Mouse (Mus musculus) embryonic facial prominence, embryonic 14.5 days (tissue): Measurements from ENCODE around the gene Fto. TPM values are rescaled to one million over a fixed set of nuclear protein-coding genes. Genes with fewer than 3 reads are reported as not detected.

Experiments
- ATAC-seq: fragments of 200-750 bp; cut with Nextera tagmentation; 2 replicates; pipeline ENCODE4 v1.8.0; 2017; ENCODE audit warnings: low read depth, moderate number of reproducible peaks, moderate TSS enrichment
- DNase-seq: peaks from one replicate; pipeline ENCODE4 v3.0.0-alpha.2; 2015; ENCODE audit warnings: low spot score
- H3K27ac ChIP-seq: fragments of 300-500 bp; sonication (generic); replicated peaks from 2 replicates; pipeline ENCODE4 v1.5.1; 2014; ENCODE audit warnings: low read depth, mild to moderate bottlenecking, low read length, moderate library complexity
- H3K27me3 ChIP-seq: fragments of 300-500 bp; sonication (generic); replicated peaks from 2 replicates; pipeline ENCODE4 v1.6.1; 2014; ENCODE audit warnings: low read length; ENCODE audit not compliant: control insufficient read depth, insufficient read depth
- H3K36me3 ChIP-seq: fragments of 300-500 bp; sonication (generic); 2 replicates; pipeline ENCODE4 v1.6.1; 2014; ENCODE audit warnings: low read length, mixed read lengths; ENCODE audit not compliant: control insufficient read depth, insufficient read depth
- H3K4me1 ChIP-seq: fragments of 300-500 bp; sonication (generic); 2 replicates; pipeline ENCODE4 v1.6.1; 2014; ENCODE audit warnings: antibody characterized with exemption, low read length; ENCODE audit not compliant: control insufficient read depth, insufficient read depth
- H3K4me2 ChIP-seq: fragments of 300-500 bp; sonication (generic); 2 replicates; pipeline ENCODE4 v1.6.1; 2014; ENCODE audit warnings: low read depth, mild to moderate bottlenecking, low read length, moderate library complexity, mixed read lengths
- H3K4me3 ChIP-seq: fragments of 300-500 bp; sonication (generic); 2 replicates; pipeline ENCODE4 v1.5.1; 2014; ENCODE audit warnings: low read depth, mild to moderate bottlenecking, low read length
- H3K9ac ChIP-seq: fragments of 300-500 bp; sonication (generic); 2 replicates; pipeline ENCODE4 v1.6.1; 2014; ENCODE audit warnings: low read depth, mild to moderate bottlenecking, low read length, moderate library complexity, mixed read lengths
- H3K9me3 ChIP-seq: fragments of 300-500 bp; sonication (generic); 2 replicates; pipeline ENCODE4 v1.6.1; 2016; ENCODE audit warnings: low read length; ENCODE audit not compliant: control insufficient read depth
- WGBS: fragments of 180-500 bp; shearing (Covaris S2); extraction: QIAGEN DNeasy Blood & Tissue Kit; methylation state at CpG from one replicate; pipeline ENCODE4 v1.1.7; 2014; 5-methylcytosine and 5-hydroxymethylcytosine counted together
- polyA plus RNA-seq: library from polyadenylated mRNA; unstranded; fragments of >200 nt; fragmentation: Nextera tagmentation; extraction: Ambion mirVana; gene quantifications from 2 replicates; pipeline ENCODE4 v1.2.1, GENCODE M21; 2014

Gene Fto
- polyA plus RNA-seq, 1 experiment from 2014 or later: 107 TPM

DNA sequence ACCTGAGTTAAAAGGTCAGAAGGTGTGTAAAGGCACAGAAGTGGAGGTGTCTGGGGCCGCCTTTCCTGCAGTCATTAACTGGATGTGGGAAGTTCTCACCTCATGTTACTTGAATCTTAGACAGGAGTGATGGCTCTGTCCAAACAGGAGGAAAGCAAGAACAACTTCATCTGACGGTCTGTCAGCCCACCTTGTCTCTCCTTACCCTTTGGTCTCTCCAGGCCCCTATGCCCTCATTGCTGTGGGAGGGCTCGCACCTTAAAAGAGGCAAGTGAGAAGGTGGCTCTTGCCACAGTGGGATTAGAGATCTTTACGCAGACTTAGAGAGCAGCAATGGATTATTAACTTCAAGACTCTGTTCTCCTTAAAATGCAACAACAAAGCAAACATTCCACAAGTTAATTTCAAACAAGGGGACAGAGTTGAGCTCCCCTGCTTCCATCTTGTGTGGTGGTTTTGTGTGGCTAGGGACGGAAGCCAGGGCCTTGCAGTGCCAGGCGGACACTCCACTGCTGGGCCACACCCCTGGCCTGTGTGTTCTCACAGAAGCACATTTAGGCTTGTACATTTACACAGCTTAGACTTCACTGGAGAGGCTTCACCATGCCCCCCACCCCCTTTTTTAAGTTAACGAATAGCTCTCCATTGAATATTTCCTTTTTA, 135.5 kb downstream of the Fto start:
- H3K4me3 ChIP-seq: no peak overlapping the region
- H3K4me1 ChIP-seq: peaks cover 21% of the 10 kb centered on the region
- no peaks in the 10 kb centered on the region for H3K36me3 ChIP-seq
- H3K27me3 ChIP-seq: no peaks in the 10 kb centered on the region
- no peak for ATAC-seq
- no peak overlapping the region for H3K27ac ChIP-seq
- DNase-seq: no peak
- no peak overlapping the region for H3K4me2 ChIP-seq
- 89% methylated on average over 7 of the region's 7 CpGs for WGBS
- H3K9ac ChIP-seq: no peak overlapping the region
- H3K9me3 ChIP-seq: no peaks in the 10 kb centered on the region

DNA sequence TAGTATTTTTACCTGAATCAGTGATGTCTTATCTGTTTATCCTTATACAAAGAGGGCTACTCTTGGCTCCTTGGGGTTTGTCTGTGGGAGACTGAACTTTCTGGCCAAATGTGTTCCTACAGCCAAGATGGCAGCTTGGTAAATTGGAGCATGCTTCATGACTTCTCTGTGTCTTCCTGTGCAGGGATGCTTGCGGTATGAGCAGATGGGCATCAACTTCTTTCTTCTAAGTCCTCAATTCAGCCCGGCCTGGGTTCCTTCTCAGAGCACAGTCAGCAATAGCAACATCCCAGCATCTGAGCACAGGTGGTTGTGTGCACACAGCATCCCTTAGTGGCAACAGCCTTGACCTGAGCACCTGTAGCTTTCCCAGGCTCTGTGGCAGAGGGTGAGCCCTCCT, 141.6 kb downstream of the Fto start:
- H3K4me3 ChIP-seq: no peak overlapping the region
- no peaks in the 10 kb centered on the region for H3K27me3 ChIP-seq
- ATAC-seq (no peak), DNase-seq (no peak)
- H3K9me3 ChIP-seq: no peaks in the 10 kb centered on the region
- H3K4me1 ChIP-seq: no peaks in the 10 kb centered on the region
- no peak overlapping the region for H3K4me2 ChIP-seq
- no peak overlapping the region for H3K9ac ChIP-seq
- WGBS: 96% methylated on average over 2 of the region's 2 CpGs
- no peak overlapping the region for H3K27ac ChIP-seq
- no peaks in the 10 kb centered on the region for H3K36me3 ChIP-seq

DNA sequence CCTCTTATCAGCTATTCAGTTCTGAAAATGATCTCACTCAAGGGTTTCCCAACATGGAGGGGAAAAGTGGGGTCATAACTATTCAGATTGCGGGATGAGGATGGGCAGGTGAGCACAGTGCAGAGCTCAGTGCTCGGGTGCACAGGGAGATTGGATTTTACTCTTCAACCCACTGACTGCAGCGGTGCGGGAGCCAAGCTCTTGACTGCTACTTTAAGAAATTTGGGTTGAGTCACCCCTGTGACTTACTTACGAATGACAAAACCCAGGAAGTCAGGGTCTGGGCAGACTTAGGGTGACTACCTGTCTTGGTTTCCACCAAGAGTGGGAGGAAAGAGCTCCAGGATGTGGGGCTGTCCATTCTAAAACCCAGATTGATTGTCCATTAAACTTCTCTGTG, 142.3 kb downstream of the Fto start:
- H3K4me3 ChIP-seq: no peak overlapping the region
- H3K4me1 ChIP-seq: no peaks in the 10 kb centered on the region
- no peak overlapping the region for H3K4me2 ChIP-seq
- ATAC-seq (no peak), DNase-seq (no peak)
- H3K36me3 ChIP-seq: no peaks in the 10 kb centered on the region
- no peaks in the 10 kb centered on the region for H3K9me3 ChIP-seq
- no peak overlapping the region for H3K27ac ChIP-seq
- WGBS: 97% methylated on average over 5 of the region's 5 CpGs
- H3K27me3 ChIP-seq: no peaks in the 10 kb centered on the region
- no peak overlapping the region for H3K9ac ChIP-seq

DNA sequence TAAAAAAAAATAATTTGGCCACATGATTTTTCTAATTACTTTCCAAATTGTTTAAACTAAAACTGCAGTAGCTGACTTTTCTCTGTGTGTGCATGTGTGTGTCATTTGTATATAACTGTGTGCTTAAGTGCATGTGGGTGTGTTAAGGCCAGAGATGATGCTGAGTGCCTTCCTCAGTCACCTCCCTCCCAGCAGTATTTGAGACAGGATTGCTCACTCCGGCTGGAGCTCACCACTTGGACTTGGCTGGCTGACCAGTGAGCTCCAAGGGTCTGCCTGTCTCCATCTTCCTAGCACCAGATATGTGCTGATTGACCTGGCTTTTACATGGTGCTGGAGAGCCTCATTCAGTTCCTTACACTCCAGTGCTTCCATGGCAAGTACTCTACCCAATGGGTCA, 144.7 kb downstream of the Fto start:
- H3K4me2 ChIP-seq: no peak overlapping the region
- no peaks in the 10 kb centered on the region for H3K36me3 ChIP-seq
- H3K4me3 ChIP-seq: no peak overlapping the region
- H3K9me3 ChIP-seq: no peaks in the 10 kb centered on the region
- no peaks in the 10 kb centered on the region for H3K4me1 ChIP-seq
- DNase-seq: no peak
- ATAC-seq: no peak
- H3K27ac ChIP-seq: no peak overlapping the region
- no peaks in the 10 kb centered on the region for H3K27me3 ChIP-seq
- 100% methylated on average over 1 of the region's 1 CpGs for WGBS
- H3K9ac ChIP-seq: no peak overlapping the region

DNA sequence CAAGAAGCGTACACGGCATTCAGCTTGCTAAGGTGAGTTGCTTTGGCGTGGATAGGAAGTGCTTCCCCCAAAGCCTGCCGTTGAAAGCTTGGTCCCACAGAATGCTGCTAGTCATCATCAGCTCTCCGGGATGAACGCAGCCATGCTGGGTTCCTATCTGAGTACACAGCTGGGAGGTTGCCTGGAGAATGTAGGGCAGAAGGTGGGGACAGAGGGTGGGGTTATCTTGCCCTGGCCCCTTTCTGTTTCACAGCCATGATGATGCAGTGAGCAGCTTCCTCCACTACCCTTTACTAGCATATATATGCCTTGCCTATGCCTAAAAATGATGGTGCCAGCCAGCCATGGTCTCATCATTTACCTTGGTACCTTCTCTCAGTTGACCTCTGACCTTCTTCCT, 147.6 kb downstream of the Fto start:
- no peak overlapping the region for H3K4me3 ChIP-seq
- no peaks in the 10 kb centered on the region for H3K27me3 ChIP-seq
- no peak overlapping the region for H3K9ac ChIP-seq
- 93% methylated on average over 6 of the region's 6 CpGs for WGBS
- DNase-seq (no peak), ATAC-seq (no peak)
- no peaks in the 10 kb centered on the region for H3K36me3 ChIP-seq
- no peak overlapping the region for H3K27ac ChIP-seq
- H3K4me1 ChIP-seq: no peaks in the 10 kb centered on the region
- H3K9me3 ChIP-seq: no peaks in the 10 kb centered on the region
- no peak overlapping the region for H3K4me2 ChIP-seq

DNA sequence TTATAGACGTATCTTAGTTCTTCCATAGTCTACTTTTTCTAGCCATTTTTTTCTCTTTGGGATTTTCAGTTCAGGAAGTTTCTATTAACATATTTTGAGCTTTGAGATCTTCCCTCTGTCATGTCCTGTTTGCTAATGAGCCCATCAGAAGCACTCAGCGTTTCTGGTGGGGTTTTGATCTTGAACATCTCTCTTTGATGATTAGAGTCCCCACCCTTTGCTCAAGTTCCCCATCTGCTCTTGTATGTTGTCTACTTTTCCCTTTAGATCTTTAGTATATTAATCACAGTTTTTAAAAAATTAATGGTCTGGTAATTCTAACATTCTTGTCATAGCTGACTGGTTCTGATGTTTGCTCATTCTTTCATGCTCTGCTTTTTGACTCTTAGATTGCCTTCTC, 150.4 kb downstream of the Fto start:
- ATAC-seq (no peak), DNase-seq (no peak)
- Histone ChIP-seq H3K27me3 (no peaks in the 10 kb centered on the region), H3K4me3 (no peak overlapping the region), H3K9me3 (no peaks in the 10 kb centered on the region), H3K9ac (no peak overlapping the region), H3K27ac (no peak overlapping the region), H3K36me3 (0 out of 2 replicates have a peak, but pooled peaks cover 4% of the 10 kb centered on the region), H3K4me2 (no peak overlapping the region), H3K4me1 (no peaks in the 10 kb centered on the region)
- WGBS: 65% methylated on average over 2 of the region's 2 CpGs

DNA sequence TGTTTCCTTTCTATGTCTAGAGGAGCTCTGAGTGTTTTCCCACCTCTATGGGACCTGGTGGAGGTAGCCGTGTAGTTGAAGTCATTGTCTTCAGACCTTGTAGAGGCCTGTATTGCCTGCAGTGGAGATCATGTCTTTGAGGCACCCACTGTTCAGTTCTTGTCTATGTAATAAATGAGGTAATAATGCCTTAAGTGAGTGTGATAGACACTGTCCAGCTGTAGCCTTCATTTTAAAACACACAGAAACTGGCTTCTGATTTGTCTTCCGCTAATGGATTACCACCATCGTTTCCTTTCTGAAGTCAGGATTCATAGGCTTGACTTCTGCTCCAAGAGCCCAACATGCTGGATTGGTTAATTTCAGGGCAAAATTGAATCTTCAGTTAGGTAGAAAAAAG, 154.1 kb downstream of the Fto start:
- 0 out of 2 replicates have a peak, but pooled peaks cover 5% of the 10 kb centered on the region for H3K4me1 ChIP-seq
- DNase-seq (no peak), ATAC-seq (no peak)
- no peaks in the 10 kb centered on the region for H3K27me3 ChIP-seq
- no peak overlapping the region for H3K4me2 ChIP-seq
- no peaks in the 10 kb centered on the region for H3K9me3 ChIP-seq
- H3K36me3 ChIP-seq: peaks cover 4% of the 10 kb centered on the region; the same call in 1 of the 2 replicates
- H3K9ac ChIP-seq: no peak overlapping the region
- H3K4me3 ChIP-seq: no peak overlapping the region
- WGBS: 91% methylated on average over 3 of the region's 3 CpGs
- no peak overlapping the region for H3K27ac ChIP-seq

DNA sequence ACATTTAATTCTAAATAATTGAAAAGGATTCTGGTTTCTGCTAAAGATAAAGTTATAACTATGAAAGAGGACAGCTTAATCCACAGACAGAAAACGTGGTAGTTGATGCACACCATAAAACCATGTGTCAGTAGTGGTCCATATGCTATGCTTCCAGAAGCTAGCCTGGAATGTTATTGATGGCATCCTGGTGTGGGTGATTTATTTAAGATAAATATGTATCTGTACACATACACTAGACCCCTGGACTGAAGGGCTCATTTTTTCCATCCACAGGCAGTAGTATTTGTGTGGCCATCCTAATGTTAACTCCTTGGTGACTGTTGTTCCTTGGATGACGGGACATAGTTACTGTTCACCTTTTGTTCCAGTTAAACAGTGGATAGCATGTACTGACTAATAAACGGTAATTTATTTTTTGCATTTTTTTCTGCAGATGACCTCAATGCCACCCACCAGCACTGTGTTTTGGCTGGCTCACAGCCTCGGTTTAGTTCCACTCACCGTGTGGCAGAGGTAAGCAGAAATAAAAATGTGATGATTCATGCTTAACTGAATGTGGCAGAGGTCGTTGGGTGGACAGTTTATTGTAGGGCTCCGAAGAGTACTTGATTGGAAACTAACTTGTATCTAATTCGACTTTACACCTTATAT, 154.7 kb downstream of the Fto start:
- Histone ChIP-seq H3K4me1 (0 out of 2 replicates have a peak, but pooled peaks cover 6% of the 10 kb centered on the region), H3K27me3 (no peaks in the 10 kb centered on the region), H3K9ac (no peak overlapping the region), H3K4me3 (no peak overlapping the region), H3K9me3 (no peaks in the 10 kb centered on the region), H3K4me2 (no peak overlapping the region), H3K27ac (no peak overlapping the region), H3K36me3 (peaks cover 4% of the 10 kb centered on the region; the same call in 1 of the 2 replicates)
- ATAC-seq: no peak
- no peak for DNase-seq
- 88% methylated on average over 8 of the region's 8 CpGs for WGBS

DNA sequence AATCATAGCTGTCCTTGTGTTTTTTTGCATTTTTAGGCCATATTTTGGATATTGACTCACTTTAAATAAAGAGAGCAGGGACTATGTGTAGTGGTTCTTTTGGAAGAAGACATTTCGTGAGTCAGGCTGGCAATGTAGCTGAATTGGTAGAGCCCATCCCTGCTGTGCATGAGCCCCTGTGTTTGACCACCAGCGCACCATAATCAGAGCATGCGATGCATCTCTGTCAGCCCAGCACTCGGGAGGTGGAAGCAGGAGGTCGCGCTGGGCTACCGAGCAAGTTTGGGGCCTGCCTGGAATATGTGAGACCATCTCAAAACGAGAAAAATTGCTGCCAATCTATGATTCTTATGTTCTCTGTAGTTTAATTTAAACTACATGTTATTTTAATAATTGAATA, 156.1 kb downstream of the Fto start:
- ATAC-seq (no peak), DNase-seq (no peak)
- no peak overlapping the region for H3K27ac ChIP-seq
- H3K36me3 ChIP-seq: peaks cover 9% of the 10 kb centered on the region
- H3K4me3 ChIP-seq: no peak overlapping the region
- 0 out of 2 replicates have a peak, but pooled peaks cover 6% of the 10 kb centered on the region for H3K4me1 ChIP-seq
- no peaks in the 10 kb centered on the region for H3K9me3 ChIP-seq
- no peak overlapping the region for H3K4me2 ChIP-seq
- 93% methylated on average over 8 of the region's 8 CpGs for WGBS
- no peak overlapping the region for H3K9ac ChIP-seq
- no peaks in the 10 kb centered on the region for H3K27me3 ChIP-seq
